Mouse (Mus musculus): ENCODE measurements around the gene A730061H03Rik. TPM values are rescaled to one million over a fixed set of nuclear protein-coding genes. Genes with fewer than 3 reads are reported as not detected.

The A730061H03Rik gene
- polyA plus RNA-seq, 1 experiment from 2014 or later, result not detected

- WGBS, result 61% methylated on average over 6 of the region's 6 CpGs
- no peak overlapping the region for H3K4me3 ChIP-seq
- H3K27me3 ChIP-seq (replicated peaks), result no peaks in the 10 kb centered on the region
- ATAC-seq (replicated peaks), result no peak
- no peaks in the 10 kb centered on the region for H3K36me3 ChIP-seq (replicated peaks)
- H3K27ac ChIP-seq, result no peak overlapping the region
- H3K9ac ChIP-seq, result no peak overlapping the region
- H3K9me3 ChIP-seq, result no peaks in the 10 kb centered on the region
- H3K4me1 ChIP-seq, result peaks cover 16% of the 10 kb centered on the region
- H3K4me2 ChIP-seq, result no peak overlapping the region
Observed at GRCm38 (mm10) chr14:55536116-55536745, 24.0 kb downstream of the A730061H03Rik start.

- Histone ChIP-seq H3K9ac (no peak overlapping the region), H3K4me2 (no peak overlapping the region), H3K36me3 (replicated peaks) (no peaks in the 10 kb centered on the region), H3K4me3 (no peak overlapping the region), H3K4me1 (no peaks in the 10 kb centered on the region), H3K27me3 (replicated peaks) (no peaks in the 10 kb centered on the region), H3K27ac (no peak overlapping the region), H3K9me3 (no peaks in the 10 kb centered on the region)
- ATAC-seq (replicated peaks), result no peak
- WGBS, result 23% methylated on average over 3 of the region's 3 CpGs
Observed at GRCm38 (mm10) chr14:55527940-55528339, 32.3 kb downstream of the A730061H03Rik start.

DNA sequence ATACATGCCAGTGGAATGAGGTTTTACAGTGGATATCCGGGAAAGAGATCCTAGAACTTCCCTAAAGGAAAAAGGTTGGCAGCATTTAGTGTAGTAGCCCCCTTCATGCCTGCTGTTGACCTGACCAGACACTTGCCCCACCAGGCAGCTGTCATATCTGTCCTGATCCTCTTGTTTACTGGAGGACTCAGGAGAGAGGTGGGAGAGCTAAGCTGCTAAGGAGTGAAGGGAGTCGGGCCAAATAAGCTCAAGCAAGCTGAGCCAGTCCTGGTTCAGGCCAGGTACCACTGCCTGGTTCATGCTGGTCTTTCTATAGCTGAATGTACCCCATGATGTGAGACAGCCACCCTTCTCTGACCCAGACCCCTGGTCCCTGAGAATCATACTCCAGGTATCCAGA is 33.5 kb downstream of the A730061H03Rik start:
- 77% methylated on average over 2 of the region's 2 CpGs for whole genome bisulfite sequencing
- no peak overlapping the region for H3K4me2 ChIP-seq
- no peak overlapping the region for H3K4me3 ChIP-seq

GRCm38 (mm10) chr14:55524785-55525184 is 35.4 kb downstream of the A730061H03Rik start, which contains the start of gene Nrl:
TSS of gene Nrl (minus strand) at chr14:55524981.
- Histone ChIP-seq H3K36me3 (replicated peaks) (no peaks in the 10 kb centered on the region), H3K27me3 (replicated peaks) (no peaks in the 10 kb centered on the region), H3K4me3 (no peak within 1 kb of the TSS), H3K9ac (no peak within 1 kb of the TSS), H3K9me3 (no peaks in the 10 kb centered on the region), H3K4me1 (peaks cover 5% of the 10 kb centered on the region), H3K4me2 (no peak within 1 kb of the TSS), H3K27ac (no peak within 1 kb of the TSS)
- 45% methylated on average over 8 of the region's 8 CpGs for WGBS
- no peak for ATAC-seq (replicated peaks)

More for the DNA sequence above, 33.5 kb downstream of the A730061H03Rik start:
- H3K36me3 ChIP-seq (replicated peaks), result no peaks in the 10 kb centered on the region
- H3K9me3 ChIP-seq, result no peaks in the 10 kb centered on the region
- no peak overlapping the region for H3K9ac ChIP-seq
- H3K4me1 ChIP-seq, result no peaks in the 10 kb centered on the region
- no peaks in the 10 kb centered on the region for H3K27me3 ChIP-seq (replicated peaks)
- H3K27ac ChIP-seq, result no peak overlapping the region
- ATAC-seq (replicated peaks), result no peak

- Histone ChIP-seq H3K4me3 (no peak overlapping the region), H3K36me3 (replicated peaks) (no peaks in the 10 kb centered on the region), H3K9me3 (no peaks in the 10 kb centered on the region), H3K4me1 (peaks cover 11% of the 10 kb centered on the region), H3K27ac (no peak overlapping the region), H3K4me2 (no peak overlapping the region), H3K9ac (no peak overlapping the region), H3K27me3 (replicated peaks) (no peaks in the 10 kb centered on the region)
- WGBS, result 57% methylated on average over 4 of the region's 4 CpGs
- ATAC-seq (replicated peaks), result no peak
Observed at GRCm38 (mm10) chr14:55524062-55524461, 36.1 kb downstream of the A730061H03Rik start.

- no peaks in the 10 kb centered on the region for H3K36me3 ChIP-seq (replicated peaks)
- peak overlapping the region; percentile 89 for H3K4me2 ChIP-seq
- peak; percentile 85 for ATAC-seq (replicated peaks)
- H3K27ac ChIP-seq, result peak overlapping the region; percentile 83
- no peaks in the 10 kb centered on the region for H3K27me3 ChIP-seq (replicated peaks)
- H3K9ac ChIP-seq, result peak overlapping the region; percentile 63
- H3K4me3 ChIP-seq, result peak overlapping the region; percentile 53
- peaks cover 14% of the 10 kb centered on the region for H3K4me1 ChIP-seq
- WGBS, result under 1% methylated on average over 61 of the region's 61 CpGs
- no peaks in the 10 kb centered on the region for H3K9me3 ChIP-seq
Observed at GRCm38 (mm10) chr14:55520451-55521361, 39.5 kb downstream of the A730061H03Rik start.

GRCm38 (mm10) chr14:55519604-55520003 is 40.6 kb downstream of the A730061H03Rik start:
- no peaks in the 10 kb centered on the region for H3K9me3 ChIP-seq
- no peaks in the 10 kb centered on the region for H3K36me3 ChIP-seq (replicated peaks)
- H3K4me2 ChIP-seq, result no peak overlapping the region
- 65% methylated on average over 4 of the region's 4 CpGs for WGBS
- H3K27me3 ChIP-seq (replicated peaks), result no peaks in the 10 kb centered on the region
- ATAC-seq (replicated peaks), result no peak
- no peak overlapping the region for H3K4me3 ChIP-seq
- no peak overlapping the region for H3K9ac ChIP-seq
- H3K27ac ChIP-seq, result peak overlapping the region; percentile 27; the same call in 1 of the 2 replicates
- H3K4me1 ChIP-seq, result peaks cover 14% of the 10 kb centered on the region

- H3K9me3 ChIP-seq, result no peaks in the 10 kb centered on the region
- H3K4me3 ChIP-seq, result no peak overlapping the region
- H3K27me3 ChIP-seq (replicated peaks), result no peaks in the 10 kb centered on the region
- H3K27ac ChIP-seq, result no peak overlapping the region
- no peaks in the 10 kb centered on the region for H3K36me3 ChIP-seq (replicated peaks)
- 8% methylated on average over 2 of the region's 2 CpGs for WGBS
- peaks cover 14% of the 10 kb centered on the region for H3K4me1 ChIP-seq
- no peak overlapping the region for H3K4me2 ChIP-seq
- H3K9ac ChIP-seq, result no peak overlapping the region
- peak; percentile 67 for ATAC-seq (replicated peaks)
Observed at GRCm38 (mm10) chr14:55518897-55519296, 41.3 kb downstream of the A730061H03Rik start.

- WGBS, result 91% methylated on average over 4 of the region's 4 CpGs
- Histone ChIP-seq H3K27ac (no peak overlapping the region), H3K4me1 (peaks cover 17% of the 10 kb centered on the region), H3K27me3 (replicated peaks) (no peaks in the 10 kb centered on the region), H3K4me3 (no peak overlapping the region), H3K9ac (no peak overlapping the region), H3K9me3 (no peaks in the 10 kb centered on the region), H3K4me2 (no peak overlapping the region), H3K36me3 (replicated peaks) (no peaks in the 10 kb centered on the region)
- ATAC-seq (replicated peaks), result no peak
Observed at GRCm38 (mm10) chr14:55515846-55516245, 44.4 kb downstream of the A730061H03Rik start.

GRCm38 (mm10) chr14:55513927-55514326 is 46.3 kb downstream of the A730061H03Rik start:
- Histone ChIP-seq H3K9me3 (no peaks in the 10 kb centered on the region), H3K9ac (no peak overlapping the region), H3K4me1 (peaks cover 14% of the 10 kb centered on the region; the same call in 1 of the 2 replicates), H3K4me2 (no peak overlapping the region), H3K27me3 (replicated peaks) (no peaks in the 10 kb centered on the region), H3K4me3 (no peak overlapping the region), H3K27ac (no peak overlapping the region), H3K36me3 (replicated peaks) (no peaks in the 10 kb centered on the region)
- no peak for ATAC-seq (replicated peaks)
- WGBS, result 73% methylated on average over 10 of the region's 10 CpGs

GRCm38 (mm10) chr14:55511037-55511436 is 49.2 kb downstream of the A730061H03Rik start:
- Histone ChIP-seq H3K4me2 (no peak overlapping the region), H3K36me3 (replicated peaks) (no peaks in the 10 kb centered on the region), H3K9ac (no peak overlapping the region), H3K9me3 (no peaks in the 10 kb centered on the region), H3K4me1 (peaks cover 12% of the 10 kb centered on the region; the same call in 1 of the 2 replicates), H3K4me3 (no peak overlapping the region), H3K27me3 (replicated peaks) (no peaks in the 10 kb centered on the region), H3K27ac (no peak overlapping the region)
- WGBS, result 61% methylated on average over 7 of the region's 7 CpGs
- 0 out of 2 replicates have a peak, but pooled peaks have one; percentile 6 for ATAC-seq (replicated peaks)

- Histone ChIP-seq H3K4me3 (no peak within 1 kb of the TSS), H3K36me3 (replicated peaks) (no peaks in the 10 kb centered on the region), H3K9ac (no peak within 1 kb of the TSS), H3K9me3 (no peaks in the 10 kb centered on the region), H3K27me3 (replicated peaks) (no peaks in the 10 kb centered on the region), H3K4me1 (peaks cover 12% of the 10 kb centered on the region; the same call in 1 of the 2 replicates), H3K27ac (no peak within 1 kb of the TSS), H3K4me2 (no peak within 1 kb of the TSS)
- WGBS, result 72% methylated on average over 21 of the region's 22 CpGs
- peak; percentile 28; the same call in 1 of the 2 replicates for ATAC-seq (replicated peaks)
Observed at GRCm38 (mm10) chr14:55510125-55510731, 50.0 kb downstream of the A730061H03Rik start, which contains the start of gene Cpne6. TSS of gene Cpne6 (plus strand) at chr14:55510445.

Measured in midbrain, embryonic 15.5 days (tissue).